Mouse (Mus musculus): ENCODE data around the gene 4930447C04Rik.
A peak's percentile ranks its signal among the peaks of the same experiment; 100 is the strongest.

4930447C04Rik gene

GRCm38 (mm10) chr12:72940071-72940821, at the start of gene 4930447C04Rik:
TSS of gene 4930447C04Rik (minus strand) at chr12:72940774.
- DNase-seq: no peak

GRCm38 (mm10) chr12:72983071-72983857, 42.7 kb upstream of the 4930447C04Rik start:
- no peak for DNase-seq

GRCm38 (mm10) chr12:72982616-72983015, 42.0 kb upstream of the 4930447C04Rik start:
- DNase-seq: no peak

GRCm38 (mm10) chr12:72979236-72979635, 38.7 kb upstream of the 4930447C04Rik start:
- DNase-seq: no peak

- DNase-seq: no peak
Observed at GRCm38 (mm10) chr12:72977851-72978250, 37.3 kb upstream of the 4930447C04Rik start.

GRCm38 (mm10) chr12:72976718-72977117, 36.1 kb upstream of the 4930447C04Rik start:
- peak; percentile 85 for DNase-seq

GRCm38 (mm10) chr12:72976172-72976571, 35.6 kb upstream of the 4930447C04Rik start:
- no peak for DNase-seq

- DNase-seq: peak; percentile 65
Observed at GRCm38 (mm10) chr12:72973161-72973560, 32.6 kb upstream of the 4930447C04Rik start.

- DNase-seq: no peak
Observed at GRCm38 (mm10) chr12:72970620-72971019, 30.0 kb upstream of the 4930447C04Rik start.

GRCm38 (mm10) chr12:72967541-72967940, 27.0 kb upstream of the 4930447C04Rik start:
- DNase-seq: no peak

- no peak for DNase-seq
Observed at GRCm38 (mm10) chr12:72962761-72963160, 22.2 kb upstream of the 4930447C04Rik start.

GRCm38 (mm10) chr12:72958446-72958845, 17.9 kb upstream of the 4930447C04Rik start:
- no peak for DNase-seq

GRCm38 (mm10) chr12:72957829-72958424, 17.4 kb upstream of the 4930447C04Rik start:
- DNase-seq: no peak

GRCm38 (mm10) chr12:72954906-72955305, 14.3 kb upstream of the 4930447C04Rik start:
- no peak for DNase-seq

GRCm38 (mm10) chr12:72953858-72954257, 13.3 kb upstream of the 4930447C04Rik start:
- no peak for DNase-seq

- no peak for DNase-seq
Observed at GRCm38 (mm10) chr12:72953089-72953488, 12.5 kb upstream of the 4930447C04Rik start.

GRCm38 (mm10) chr12:72947335-72947734, 6.8 kb upstream of the 4930447C04Rik start:
- no peak for DNase-seq

GRCm38 (mm10) chr12:72946805-72947204, 6.2 kb upstream of the 4930447C04Rik start:
- no peak for DNase-seq

- no peak for DNase-seq
Observed at GRCm38 (mm10) chr12:72946064-72946395, 5.5 kb upstream of the 4930447C04Rik start.

- DNase-seq: peak; percentile 50
Observed at GRCm38 (mm10) chr12:72945301-72946063, 4.9 kb upstream of the 4930447C04Rik start.

- no peak for DNase-seq
Observed at GRCm38 (mm10) chr12:72944411-72945225, 4.0 kb upstream of the 4930447C04Rik start.

- DNase-seq: no peak
Observed at GRCm38 (mm10) chr12:72943574-72944110, 3.1 kb upstream of the 4930447C04Rik start.
